Mouse (Mus musculus) bone marrow, adult 2 months (tissue): Measurements from ENCODE around the gene Cab39l.

Source experiments
- CTCF ChIP-seq: fragments of 200-500 bp; IDR thresholded peaks from 2 replicates; pipeline ENCODE4 v1.5.1; 2011; ENCODE audit warnings: low read length, control low read depth; ENCODE audit not compliant: control insufficient read depth, insufficient read depth
- POLR2A ChIP-seq: fragments of 200-500 bp; IDR thresholded peaks from 2 replicates; pipeline ENCODE4 v1.6.1; 2011; ENCODE audit warnings: low read depth, mild to moderate bottlenecking, control low read depth, low read length, borderline replicate concordance; ENCODE audit not compliant: control insufficient read depth

DNA sequence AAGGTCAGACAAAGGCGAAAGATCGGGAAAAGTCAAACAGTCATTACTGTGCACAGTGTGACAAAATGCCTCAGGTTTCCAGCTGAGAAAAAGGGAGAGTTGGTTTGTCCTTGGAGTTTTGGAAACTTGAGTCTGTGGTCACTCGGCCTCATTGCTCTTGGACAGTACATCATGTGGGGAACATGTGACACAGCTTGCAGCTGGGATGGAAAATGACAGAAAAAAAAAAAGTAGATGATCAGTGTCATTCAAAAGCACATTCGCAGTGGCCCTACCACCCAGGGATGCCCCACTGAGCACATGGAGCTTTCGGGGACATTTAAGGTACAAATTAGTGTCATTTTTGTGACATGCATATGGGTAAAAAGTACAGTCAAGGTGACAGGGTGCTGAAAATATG is 57.2 kb downstream of the Cab39l start:
- no peak for TF ChIP-seq CTCF
- no peak for TF ChIP-seq POLR2A
